Mouse (Mus musculus): ENCODE data around the gene Numbl.

Gene Numbl

GRCm38 (mm10) chr7:27255721-27256120 is 2.5 kb upstream of the Numbl start:
- DNase-seq, result peak; percentile 51 to 66

DNA sequence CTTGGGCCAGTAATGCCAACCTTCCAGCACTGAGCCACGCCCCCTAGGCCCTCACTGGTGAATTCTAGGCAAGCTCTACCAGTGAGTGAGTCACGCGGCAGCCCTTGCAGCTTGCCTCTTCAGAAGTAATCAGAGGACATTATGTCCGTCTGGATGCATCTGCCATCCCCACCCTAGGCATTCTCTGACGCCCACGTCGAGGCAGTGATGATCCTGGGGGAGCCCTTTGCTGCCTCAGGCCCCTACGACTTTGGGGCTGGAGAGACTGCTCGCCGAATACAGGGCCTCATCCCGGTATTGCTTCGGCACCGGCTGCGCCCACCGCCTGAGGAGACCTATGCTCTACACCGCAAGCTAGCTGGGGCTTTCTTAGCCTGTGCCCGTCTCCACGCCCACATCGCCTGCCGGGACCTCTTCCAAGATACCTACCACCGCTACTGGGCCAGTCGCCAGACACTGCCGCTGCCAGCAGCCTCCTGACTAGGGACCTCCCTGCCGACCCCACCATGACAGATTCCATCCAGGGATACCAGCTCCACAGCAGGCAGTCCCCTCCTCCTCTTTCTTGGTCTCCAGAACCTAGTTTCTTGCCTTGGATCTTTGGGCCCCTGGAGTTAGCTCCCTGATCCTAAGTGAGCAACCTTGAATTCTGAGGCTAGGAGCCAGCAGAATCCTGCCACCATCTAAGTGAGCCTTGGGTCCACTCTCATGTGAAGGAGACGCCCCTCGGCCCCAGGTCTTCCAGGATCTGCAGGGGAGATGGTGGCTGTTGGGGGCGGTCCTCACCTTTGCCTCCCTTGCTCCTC is 984 bp upstream of the Numbl start:
- DNase-seq, result peak; percentile 89 to 90

DNA sequence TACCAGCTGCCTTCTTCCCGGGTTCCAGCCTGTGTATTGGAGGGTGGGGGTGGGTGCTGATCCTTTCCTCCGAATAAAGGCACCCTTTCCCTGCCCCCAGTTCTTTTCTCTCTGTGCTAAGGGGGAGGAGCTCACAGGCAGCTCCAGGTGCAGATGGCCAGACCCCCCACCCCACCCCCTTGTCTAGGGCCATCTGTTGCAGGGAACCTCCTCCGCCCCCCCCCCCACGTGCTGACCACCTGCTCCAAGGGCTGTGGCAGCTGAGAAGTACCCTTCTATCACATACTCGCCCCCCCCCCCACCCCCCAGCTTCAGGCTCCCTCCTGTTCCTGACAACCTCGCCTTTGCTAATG is 405 bp upstream of the Numbl start:
- peak in 1 of 2 experiments; percentile 85 for DNase-seq

DNA sequence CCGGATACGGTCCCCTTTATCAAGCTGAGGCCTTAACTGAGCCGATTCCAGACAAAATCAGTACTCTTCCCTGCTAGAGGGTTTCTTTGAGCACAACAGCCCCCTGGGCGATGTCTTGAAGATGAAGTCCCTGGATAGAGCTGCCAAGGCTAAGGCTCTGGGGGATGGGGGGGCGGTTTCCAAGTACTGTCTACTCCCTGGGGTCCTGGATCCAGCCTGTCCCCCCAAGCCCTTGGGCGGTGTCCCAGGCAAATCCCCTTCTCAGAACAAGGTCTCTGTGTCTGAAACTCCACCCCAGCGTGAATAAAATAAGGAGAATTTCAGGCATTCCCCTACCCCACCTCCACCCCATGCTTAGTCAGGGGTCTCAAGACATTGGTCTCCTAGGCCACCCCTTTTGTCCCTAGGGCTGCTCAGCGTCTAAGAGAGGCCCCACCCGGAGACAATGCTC is 1.1 kb downstream of the Numbl start:
- peak; percentile 48 to 55 for DNase-seq

- peak; percentile 40 to 51 for DNase-seq
Observed at GRCm38 (mm10) chr7:27259771-27260170, 1.5 kb downstream of the Numbl start.

DNA sequence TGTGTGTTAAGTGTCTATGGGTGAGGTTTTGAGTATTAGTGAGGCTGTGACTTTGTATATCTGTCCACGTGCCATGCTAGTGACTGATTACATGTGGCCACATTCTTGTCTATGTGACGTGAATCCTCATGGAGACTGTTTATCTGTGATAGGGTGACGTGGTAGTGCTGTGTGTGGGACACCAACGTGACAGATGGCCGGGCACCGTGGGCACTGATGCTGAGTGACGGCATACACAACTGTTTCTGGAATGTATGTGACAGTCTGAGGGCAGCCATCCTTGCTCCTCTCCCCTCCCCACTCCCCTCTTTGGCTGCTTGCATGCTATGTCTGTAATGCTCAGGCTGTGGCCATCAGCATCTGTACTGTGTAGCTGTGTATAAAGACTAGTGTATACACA is 2.6 kb downstream of the Numbl start:
- peak; percentile 54 to 60 for DNase-seq

GRCm38 (mm10) chr7:27261888-27262287 is 3.7 kb downstream of the Numbl start:
- DNase-seq, result peak in 1 of 2 experiments; percentile 42

- no peak for DNase-seq
Observed at GRCm38 (mm10) chr7:27264761-27265160, 6.5 kb downstream of the Numbl start.

- no peak for DNase-seq
Observed at GRCm38 (mm10) chr7:27266515-27267128, 8.4 kb downstream of the Numbl start.

- DNase-seq, result no peak
Observed at GRCm38 (mm10) chr7:27271423-27271822, 13.2 kb downstream of the Numbl start.

- DNase-seq, result peak; percentile 36 to 67
Observed at GRCm38 (mm10) chr7:27273739-27274351, 15.6 kb downstream of the Numbl start.

DNA sequence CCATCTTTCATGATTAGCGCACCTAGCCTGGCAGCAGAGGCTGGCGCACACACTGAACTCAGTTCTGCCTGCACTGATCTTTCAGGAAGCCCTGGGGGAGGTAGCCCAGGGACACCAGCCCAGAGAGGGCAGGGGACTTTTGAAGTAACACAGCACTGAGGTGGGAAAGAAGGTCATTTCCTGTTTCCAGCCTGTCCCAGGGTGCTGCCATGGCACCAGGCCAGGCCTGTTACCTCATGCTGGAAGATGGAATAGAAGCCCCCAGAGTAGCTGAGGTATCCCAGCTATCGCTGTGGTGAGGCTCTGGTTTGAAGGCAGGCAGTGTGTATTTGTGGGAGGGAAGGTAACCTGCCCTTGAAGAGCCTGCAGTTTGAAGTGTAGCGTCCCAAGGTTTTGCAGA is 16.7 kb downstream of the Numbl start:
- no peak for DNase-seq

DNA sequence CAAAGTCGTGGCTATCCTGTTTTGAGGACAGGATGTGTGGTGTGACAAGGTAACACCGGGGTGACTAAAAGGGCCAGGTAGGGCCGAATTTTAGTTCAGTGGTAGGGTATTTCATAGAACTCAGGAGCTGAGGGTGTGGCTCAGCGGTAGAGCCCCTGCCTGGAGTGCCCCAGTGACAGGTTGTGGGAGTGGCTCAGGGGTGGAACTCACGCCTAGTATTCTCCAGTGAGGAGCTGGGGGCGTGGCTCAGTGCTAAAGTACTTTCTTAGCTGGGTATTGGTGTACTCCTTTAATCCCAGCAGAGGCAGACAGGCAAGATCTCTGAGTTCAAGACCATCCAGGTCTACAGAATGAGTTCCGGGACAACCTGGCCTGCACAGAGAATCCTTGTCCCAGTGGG is 17.8 kb downstream of the Numbl start:
- no peak for DNase-seq

- no peak for DNase-seq
Observed at GRCm38 (mm10) chr7:27277191-27277590, 19.0 kb downstream of the Numbl start.

- DNase-seq, result no peak
Observed at GRCm38 (mm10) chr7:27281717-27282116, 23.5 kb downstream of the Numbl start.

- DNase-seq, result no peak
Observed at GRCm38 (mm10) chr7:27282225-27282624, 24.0 kb downstream of the Numbl start.

DNA sequence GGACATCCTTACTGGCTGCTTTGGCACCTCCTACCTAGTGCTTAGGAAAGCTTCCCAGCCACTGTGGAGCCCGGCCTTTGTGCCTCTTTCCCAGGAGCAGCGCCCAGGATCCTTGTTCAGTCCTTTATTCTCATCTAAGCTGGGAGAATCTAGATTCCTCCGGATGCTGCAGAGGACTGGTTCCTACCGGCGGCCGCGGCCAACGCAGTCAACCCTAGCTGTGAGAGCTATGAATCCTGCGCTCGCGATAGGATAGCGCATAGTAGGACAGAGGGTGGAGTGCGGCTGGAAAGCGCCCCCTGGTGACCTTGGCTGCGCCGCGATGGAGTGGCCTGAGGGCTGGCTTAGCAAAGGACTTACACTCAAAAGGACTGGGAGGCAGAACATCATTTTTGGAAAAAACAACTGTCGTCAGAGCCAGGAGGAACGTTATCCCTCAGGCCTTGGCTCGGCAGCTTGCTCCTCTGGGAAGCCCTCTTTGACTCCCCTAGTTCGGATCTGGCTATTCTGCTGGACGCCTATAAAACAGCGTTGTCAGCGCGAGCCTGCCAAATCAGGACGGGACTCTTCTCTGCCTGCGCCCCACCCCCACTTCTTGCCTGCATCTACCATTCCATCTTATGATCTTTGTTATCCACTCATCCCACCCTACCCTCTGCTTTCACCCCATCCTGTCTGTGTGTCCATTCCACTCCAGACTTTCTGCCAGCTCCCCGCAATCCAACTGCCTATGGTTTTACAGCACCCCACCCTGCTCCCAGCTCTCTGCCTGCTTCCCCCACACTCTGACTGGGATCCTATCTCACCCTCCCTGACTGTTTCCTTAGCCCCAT is 26.8 kb downstream of the Numbl start:
- peak; percentile 53 to 71 for DNase-seq

DNA sequence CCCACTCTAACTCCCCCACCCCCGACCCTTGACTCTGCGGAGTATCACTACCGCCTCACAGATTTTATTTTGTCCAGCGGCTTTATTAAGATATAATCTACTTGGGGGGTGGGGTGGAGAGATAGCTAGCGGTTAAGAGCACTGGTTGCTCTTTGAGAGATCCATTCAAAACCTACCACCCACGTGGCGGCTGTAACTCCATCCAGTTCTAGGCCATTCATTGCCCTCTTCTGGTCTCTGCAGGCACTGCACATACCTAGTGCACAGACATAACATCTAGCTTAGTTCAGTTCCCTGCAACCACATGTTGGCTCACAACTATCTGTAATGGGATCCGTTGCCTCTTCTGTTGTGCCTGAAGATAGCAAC is 27.4 kb downstream of the Numbl start:
- DNase-seq, result peak; percentile 70 to 81

DNA sequence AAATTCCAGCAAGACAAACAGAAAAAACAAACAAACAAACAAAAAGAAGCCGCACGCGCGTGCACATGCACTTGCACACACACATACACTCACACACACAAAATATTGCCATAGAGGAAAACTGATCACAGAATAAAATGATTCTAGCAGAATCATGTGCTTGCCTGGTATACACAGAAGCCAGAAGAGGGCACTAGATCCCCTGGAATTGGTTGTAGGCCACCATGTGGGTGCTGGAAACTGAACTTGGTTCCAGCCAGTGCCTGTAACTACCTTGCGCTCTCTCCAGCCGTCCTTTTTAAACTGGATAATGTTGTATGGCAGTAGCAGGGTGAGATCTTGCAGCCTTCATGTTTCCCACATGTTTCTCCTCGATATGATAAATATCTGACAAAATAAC is 30.5 kb downstream of the Numbl start:
- DNase-seq, result no peak

DNA sequence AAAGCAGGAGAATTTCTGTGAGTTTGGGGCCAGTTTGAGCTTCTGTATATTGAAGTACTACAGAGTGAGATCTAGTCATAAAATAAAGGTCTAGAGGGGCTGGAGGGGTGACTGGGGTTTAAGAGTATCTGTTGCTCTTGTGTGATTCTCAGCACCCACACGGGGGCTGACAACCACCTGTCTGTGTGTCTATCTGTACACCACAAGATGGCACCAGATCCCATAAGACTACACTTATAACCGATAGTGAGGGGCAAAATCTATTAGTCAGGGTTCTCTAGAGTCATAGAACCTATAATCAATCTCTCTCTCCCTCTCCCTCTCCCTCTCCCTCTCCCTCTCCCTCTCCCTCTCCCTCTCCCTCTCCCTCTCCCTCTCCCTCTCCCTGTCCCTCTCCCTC is 32.3 kb downstream of the Numbl start:
- DNase-seq, result no peak

GRCm38 (mm10) chr7:27291795-27292466 is 33.7 kb downstream of the Numbl start:
- no peak for DNase-seq

DNA sequence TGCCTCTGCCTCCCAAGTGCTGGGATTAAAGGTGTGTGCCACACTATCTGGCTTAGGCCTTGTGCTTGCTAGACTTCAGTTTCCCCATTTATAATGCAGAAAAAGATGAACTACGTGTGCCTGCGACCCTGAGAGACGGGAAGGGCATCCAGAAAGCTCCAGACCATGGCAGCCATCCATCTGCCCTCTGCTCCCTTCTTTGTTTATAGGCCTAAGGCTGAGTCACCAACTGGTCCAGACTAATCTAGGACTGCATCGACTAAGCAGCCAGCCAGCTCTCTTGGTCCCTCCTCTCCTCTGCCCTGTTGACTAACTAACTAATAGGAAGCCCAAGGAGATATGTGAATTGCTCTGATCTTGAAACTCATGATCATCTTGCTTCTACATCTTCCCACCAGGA is 37.7 kb downstream of the Numbl start:
- DNase-seq, result no peak

DNA sequence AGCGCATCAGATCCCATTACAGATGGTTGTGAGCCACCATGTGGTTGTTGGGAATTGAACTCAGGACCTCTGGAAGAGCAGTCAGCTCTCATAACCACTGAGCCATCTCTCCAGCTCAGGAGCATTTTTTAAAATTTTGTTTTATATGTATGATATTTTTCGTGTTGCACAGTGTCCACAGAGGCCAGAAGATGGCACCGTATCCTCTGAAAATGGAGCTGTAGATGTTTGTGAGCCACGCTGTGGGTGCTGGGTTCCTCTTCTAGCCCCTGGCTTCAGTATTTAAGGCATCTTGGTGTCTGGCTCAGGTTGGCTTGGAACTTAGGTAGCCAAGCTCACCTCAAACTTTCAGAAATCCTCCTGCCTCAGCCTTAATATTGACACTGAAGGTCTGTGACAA is 38.3 kb downstream of the Numbl start:
- no peak for DNase-seq

Measured in cerebellum, postnatal 25 days (tissue).